Mouse (Mus musculus) testis, postnatal 14 days (tissue): ENCODE data around the gene Irf2.

Source experiments
- DNase-seq: peaks from one replicate; pipeline ENCODE4 v3.0.0; 2021; ENCODE audit warnings: low spot score

Irf2 gene

GRCm38 (mm10) chr8:46758131-46758530, 18.6 kb downstream of the Irf2 start:
- no peak for DNase-seq

- DNase-seq = no peak
Measured at GRCm38 (mm10) chr8:46758676-46759075, 19.1 kb downstream of the Irf2 start.

- no peak for DNase-seq
Measured at GRCm38 (mm10) chr8:46759562-46759961, 20.0 kb downstream of the Irf2 start.

GRCm38 (mm10) chr8:46760701-46761100, 21.2 kb downstream of the Irf2 start:
- no peak for DNase-seq

GRCm38 (mm10) chr8:46761454-46761853, 21.9 kb downstream of the Irf2 start:
- no peak for DNase-seq

GRCm38 (mm10) chr8:46769408-46770180, 30.1 kb downstream of the Irf2 start:
- peak; percentile 7 for DNase-seq

GRCm38 (mm10) chr8:46770905-46771516, 31.5 kb downstream of the Irf2 start:
- no peak for DNase-seq

GRCm38 (mm10) chr8:46772801-46773200, 33.3 kb downstream of the Irf2 start:
- DNase-seq = no peak

- no peak for DNase-seq
Measured at GRCm38 (mm10) chr8:46777760-46778460, 38.4 kb downstream of the Irf2 start.

GRCm38 (mm10) chr8:46781067-46781657, 41.6 kb downstream of the Irf2 start:
- no peak for DNase-seq

- no peak for DNase-seq
Measured at GRCm38 (mm10) chr8:46782254-46782653, 42.7 kb downstream of the Irf2 start.

- DNase-seq = no peak
Measured at GRCm38 (mm10) chr8:46785070-46785469, 45.5 kb downstream of the Irf2 start.

- no peak for DNase-seq
Measured at GRCm38 (mm10) chr8:46785926-46786325, 46.4 kb downstream of the Irf2 start.

GRCm38 (mm10) chr8:46789091-46789881, 49.8 kb downstream of the Irf2 start:
- no peak for DNase-seq

- DNase-seq = no peak
Measured at GRCm38 (mm10) chr8:46791664-46792371, 52.3 kb downstream of the Irf2 start.

- no peak for DNase-seq
Measured at GRCm38 (mm10) chr8:46792653-46793052, 53.1 kb downstream of the Irf2 start.

- DNase-seq = no peak
Measured at GRCm38 (mm10) chr8:46793248-46793647, 53.7 kb downstream of the Irf2 start.

- no peak for DNase-seq
Measured at GRCm38 (mm10) chr8:46794317-46794716, 54.8 kb downstream of the Irf2 start.

- DNase-seq = no peak
Measured at GRCm38 (mm10) chr8:46799212-46799611, 59.7 kb downstream of the Irf2 start.

GRCm38 (mm10) chr8:46799706-46800105, 60.2 kb downstream of the Irf2 start:
- DNase-seq = no peak

- no peak for DNase-seq
Measured at GRCm38 (mm10) chr8:46801153-46801684, 61.7 kb downstream of the Irf2 start.
